Mouse (Mus musculus): ENCODE data around the gene Slc35e2. TPM values are rescaled to one million over a fixed set of nuclear protein-coding genes. Genes with fewer than 3 reads are reported as not detected.
"Not testable (repeated sequence)": the region's sequence is repeated elsewhere in the genome, so short reads cannot be mapped to it uniquely, and the experiment has no call there.

Gene Slc35e2
- total RNA-seq, 2 experiments from 2014 or later = 41.5 to 42.5 TPM

DNA sequence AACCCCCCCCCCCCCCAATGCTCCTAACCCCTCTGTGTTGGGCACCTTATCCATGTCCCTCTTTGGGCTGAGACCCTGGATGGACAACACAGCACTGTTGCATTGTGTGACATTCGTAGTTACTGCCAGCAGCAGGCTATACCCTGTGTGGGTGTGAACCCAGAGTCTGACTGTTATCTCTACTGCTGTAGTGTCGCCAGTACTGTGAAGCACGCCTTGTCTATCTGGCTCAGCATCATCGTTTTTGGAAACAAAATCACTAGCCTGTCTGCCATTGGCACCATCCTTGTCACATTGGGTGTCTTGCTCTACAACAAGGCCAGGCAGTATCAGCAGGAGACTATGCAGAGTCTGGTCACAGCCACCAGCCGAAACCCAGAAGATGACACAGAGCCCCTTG is 17.1 kb downstream of the Slc35e2 start:
- DNase-seq (ENCODE audit: extremely low spot score in 1 of 2, low spot score in 1 of 2) = no peak

GRCm38 (mm10) chr4:155624338-155625291 is 23.4 kb downstream of the Slc35e2 start, which contains the start of gene Cdk11b:
Cdk11b (plus strand) TSS chr4:155624854.
- DNase-seq (ENCODE audit: extremely low spot score in 1 of 2, low spot score in 1 of 2) = peak; percentile 93 to 95

DNA sequence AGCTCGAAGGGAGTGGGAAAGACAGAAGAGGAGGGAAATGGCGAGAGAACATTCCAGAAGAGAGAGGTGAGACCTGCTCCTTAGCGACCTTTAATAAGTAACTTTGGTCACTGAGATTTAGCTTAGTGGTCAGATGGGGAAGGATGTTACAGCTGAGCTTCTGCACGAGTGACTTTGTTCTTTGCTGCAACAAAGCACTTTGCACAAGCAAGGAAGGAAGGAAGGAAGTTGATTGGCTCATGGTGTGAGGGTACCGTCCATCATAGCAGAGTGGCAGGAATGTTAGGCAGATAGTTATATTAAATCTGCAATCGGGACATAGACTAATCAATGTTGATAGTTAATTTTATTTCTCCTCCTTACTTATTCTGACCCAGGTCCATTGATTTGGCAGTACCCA is 29.1 kb downstream of the Slc35e2 start:
- no peak for DNase-seq (ENCODE audit: extremely low spot score in 1 of 2, low spot score in 1 of 2)

DNA sequence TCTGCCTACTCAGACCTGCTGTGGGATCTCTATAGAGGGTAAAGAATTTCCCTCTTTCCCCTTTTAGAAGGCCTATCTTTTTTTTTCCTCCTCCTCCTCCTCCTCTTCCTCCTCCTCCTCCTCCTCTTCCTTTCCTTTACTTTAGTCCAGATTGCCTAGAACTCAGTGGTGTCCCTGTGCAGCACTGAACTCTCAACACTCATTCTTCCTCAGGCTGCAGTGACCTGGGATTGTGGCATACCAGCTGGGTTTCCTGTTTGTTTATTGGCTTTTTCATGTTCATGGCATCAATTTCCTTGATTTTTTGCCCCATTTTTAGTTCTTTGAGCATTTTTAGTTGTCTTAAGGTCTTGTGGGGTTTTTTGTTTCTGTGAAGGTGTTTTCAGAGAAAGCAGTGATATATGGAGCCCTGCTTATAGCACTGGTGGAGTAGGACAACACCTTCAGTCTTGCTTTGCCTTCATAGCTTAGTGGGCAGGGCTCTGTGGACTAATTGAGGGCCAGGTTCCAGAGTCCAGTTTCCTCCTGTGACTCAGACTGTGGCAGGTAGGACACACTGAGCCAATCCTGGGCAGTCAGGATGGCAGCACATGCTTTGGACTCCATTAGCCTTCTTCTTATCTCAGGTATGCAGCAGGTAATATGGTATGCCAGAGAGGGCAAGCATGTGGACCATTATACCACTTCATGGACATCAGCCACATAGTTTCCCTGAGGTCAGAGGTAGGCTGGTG is 34.7 kb downstream of the Slc35e2 start:
- no peak for DNase-seq (ENCODE audit: extremely low spot score in 1 of 2, low spot score in 1 of 2)

- no peak for DNase-seq (ENCODE audit: extremely low spot score in 1 of 2, low spot score in 1 of 2)
Measured at GRCm38 (mm10) chr4:155643531-155643930, 42.3 kb downstream of the Slc35e2 start.

- not testable (repeated sequence) for DNase-seq (ENCODE audit: extremely low spot score in 1 of 2, low spot score in 1 of 2)
Measured at GRCm38 (mm10) chr4:155645308-155645707, 44.1 kb downstream of the Slc35e2 start, which contains the start of gene Gm10563. Gm10563 (minus strand) TSS chr4:155645408.

- no peak for DNase-seq (ENCODE audit: extremely low spot score in 1 of 2, low spot score in 1 of 2)
Measured at GRCm38 (mm10) chr4:155645721-155646120, 44.5 kb downstream of the Slc35e2 start.

- DNase-seq (ENCODE audit: extremely low spot score in 1 of 2, low spot score in 1 of 2) = no peak
Measured at GRCm38 (mm10) chr4:155649355-155649754, 48.1 kb downstream of the Slc35e2 start.

- DNase-seq (ENCODE audit: extremely low spot score in 1 of 2, low spot score in 1 of 2) = no peak
Measured at GRCm38 (mm10) chr4:155651553-155652269, 50.5 kb downstream of the Slc35e2 start.

DNA sequence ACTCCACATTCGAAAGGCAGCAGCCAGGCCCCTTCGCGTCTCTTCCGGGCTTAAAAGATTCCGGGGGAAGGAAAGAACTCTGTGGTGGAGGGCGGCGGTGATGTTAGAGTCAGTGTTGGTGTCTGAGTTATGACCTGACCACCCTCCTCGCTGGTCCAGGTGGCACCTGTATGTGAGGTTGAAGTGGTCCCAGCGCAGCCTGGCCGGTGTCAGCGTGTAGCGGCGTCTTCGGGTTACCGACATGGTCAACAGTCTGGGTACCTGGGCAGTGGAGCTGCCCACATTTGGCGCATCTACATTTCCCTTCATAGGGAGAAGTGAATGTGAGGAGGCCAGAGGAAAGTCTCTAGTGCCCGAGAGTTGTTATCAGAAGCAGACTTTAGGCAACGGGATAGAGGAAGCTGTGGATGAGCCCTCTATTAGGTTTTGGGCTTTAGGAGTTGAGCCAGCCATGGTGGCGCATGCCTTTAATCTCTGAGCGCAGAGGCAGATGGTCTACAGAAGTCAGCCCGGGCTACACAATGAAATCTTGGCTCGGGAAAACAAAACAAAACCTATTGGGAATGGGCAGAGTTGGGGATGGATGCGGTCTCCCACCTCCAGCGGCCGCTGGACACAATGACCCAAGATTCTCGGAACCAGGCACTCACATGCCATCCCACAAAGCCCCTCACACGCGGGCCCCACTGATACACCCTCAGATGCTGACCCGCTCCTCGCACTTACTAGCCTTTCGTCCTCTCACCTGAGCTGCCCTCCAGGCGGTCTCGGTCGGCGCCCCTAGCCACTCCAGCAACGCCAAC is 51.3 kb downstream of the Slc35e2 start:
- no peak for DNase-seq (ENCODE audit: extremely low spot score in 1 of 2, low spot score in 1 of 2)

DNA sequence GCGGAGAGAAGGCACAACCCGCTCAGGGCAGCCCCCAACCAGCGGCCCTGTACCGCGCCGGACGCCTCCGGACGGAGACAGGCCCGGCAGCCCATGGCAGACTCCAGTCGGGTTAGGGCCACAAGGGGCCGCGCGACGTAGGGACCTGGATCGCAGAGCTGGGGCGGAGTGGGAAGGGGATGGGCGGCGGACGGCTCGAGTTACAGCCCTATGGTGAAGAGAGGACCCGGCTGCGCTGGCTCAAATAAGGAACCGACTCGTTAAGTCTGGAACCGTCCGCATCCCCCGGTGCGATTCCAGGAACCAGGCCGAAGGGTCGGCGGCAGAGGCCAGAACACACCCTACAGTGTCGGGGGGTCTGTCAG is 51.9 kb downstream of the Slc35e2 start, which contains the start of gene Mmp23:
Mmp23 (minus strand) TSS at position 299 of the 365 bp plus-strand sequence.
- no peak for DNase-seq (ENCODE audit: extremely low spot score in 1 of 2, low spot score in 1 of 2)

- no peak for DNase-seq (ENCODE audit: extremely low spot score in 1 of 2, low spot score in 1 of 2)
Measured at GRCm38 (mm10) chr4:155653451-155654182, 52.4 kb downstream of the Slc35e2 start.

GRCm38 (mm10) chr4:155654183-155654455 is 52.9 kb downstream of the Slc35e2 start:
- no peak for DNase-seq (ENCODE audit: extremely low spot score in 1 of 2, low spot score in 1 of 2)

DNA sequence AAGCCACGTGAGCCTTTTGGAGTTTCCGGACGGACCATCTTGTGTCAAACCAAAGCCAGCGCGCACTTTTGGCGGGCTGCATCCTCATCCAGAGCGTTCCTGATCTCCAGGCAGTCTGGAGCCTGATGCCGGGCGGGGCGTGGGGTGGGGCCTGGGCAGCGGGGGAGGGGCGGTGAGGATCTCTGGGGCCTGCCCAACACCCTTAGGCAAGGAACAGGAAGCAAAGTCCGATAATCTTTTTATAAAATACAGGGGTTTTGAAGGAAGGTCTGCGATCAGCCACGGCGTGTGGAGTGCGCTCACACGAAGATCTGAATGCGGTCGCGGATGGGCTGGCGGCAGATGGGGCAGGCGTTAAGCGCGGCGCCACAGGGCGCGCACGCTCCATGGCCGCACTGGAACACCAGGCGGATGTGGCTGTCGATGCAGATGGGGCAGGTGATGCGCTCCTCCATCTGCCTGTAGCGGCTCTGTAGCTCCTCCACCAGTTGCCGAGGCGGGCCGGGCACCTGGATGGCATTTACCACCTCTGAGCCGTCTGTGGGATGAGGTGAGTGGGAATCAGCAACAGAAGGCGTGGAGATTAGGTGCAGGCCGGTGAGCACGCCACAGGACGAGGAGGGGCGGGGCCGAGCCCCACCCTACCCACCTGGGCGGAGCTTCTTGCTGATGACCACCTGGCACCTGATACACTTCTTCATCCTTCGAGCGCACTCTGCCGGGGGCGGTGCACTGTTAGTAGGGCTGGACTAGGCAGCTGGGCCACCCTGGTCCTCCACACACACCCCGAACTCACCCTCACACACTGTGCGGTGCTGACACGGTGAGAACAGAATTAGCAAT is 53.5 kb downstream of the Slc35e2 start:
- DNase-seq (ENCODE audit: extremely low spot score in 1 of 2, low spot score in 1 of 2) = no peak

DNA sequence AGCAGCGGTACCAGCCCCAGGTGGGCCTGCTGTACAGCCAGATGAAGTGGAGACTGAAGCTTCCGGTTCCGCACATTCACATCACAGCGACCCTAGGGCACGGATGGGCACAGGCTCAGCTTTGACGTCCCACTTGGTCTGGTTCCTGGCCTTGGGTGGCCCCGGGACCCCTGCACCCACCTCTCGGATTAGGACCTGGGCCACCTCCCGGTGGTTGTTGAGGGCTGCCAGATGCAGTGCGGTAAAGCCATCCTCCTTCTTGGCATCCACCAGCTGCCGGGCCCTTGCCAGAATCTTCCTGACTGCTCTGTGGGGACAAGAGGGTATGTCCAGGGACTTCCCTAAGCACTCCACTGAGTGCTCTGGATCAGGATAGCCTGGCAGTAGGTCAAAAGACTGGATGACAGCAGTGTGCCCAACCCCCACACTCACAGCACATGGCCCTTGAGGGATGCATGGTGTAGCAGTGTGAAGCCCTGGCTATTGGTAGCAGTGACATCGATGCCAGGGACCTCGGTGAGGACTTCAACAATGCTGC is 55.1 kb downstream of the Slc35e2 start:
- DNase-seq (ENCODE audit: extremely low spot score in 1 of 2, low spot score in 1 of 2) = no peak

- DNase-seq (ENCODE audit: extremely low spot score in 1 of 2, low spot score in 1 of 2) = no peak
Measured at GRCm38 (mm10) chr4:155658961-155659360, 57.7 kb downstream of the Slc35e2 start.

DNA sequence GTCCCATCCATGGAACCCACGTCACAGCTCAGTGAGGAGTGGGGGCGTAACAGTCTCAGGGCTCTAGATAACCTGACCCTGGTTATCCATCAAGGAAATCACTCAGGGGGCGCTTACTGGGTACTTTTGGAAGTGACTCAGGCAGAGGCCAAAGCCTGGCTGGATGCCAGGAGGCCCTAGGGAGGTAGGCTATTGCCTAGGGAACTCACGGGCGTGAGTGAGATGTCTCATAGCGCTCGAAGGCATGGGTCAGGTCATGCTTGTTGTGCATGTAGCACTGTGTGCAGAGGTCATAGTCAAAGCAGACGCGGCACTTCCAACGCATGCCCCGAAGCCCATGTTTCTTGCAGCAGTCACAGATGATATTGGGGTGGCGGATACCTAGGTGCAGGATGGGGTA is 59.4 kb downstream of the Slc35e2 start:
- DNase-seq (ENCODE audit: extremely low spot score in 1 of 2, low spot score in 1 of 2) = no peak

- DNase-seq (ENCODE audit: extremely low spot score in 1 of 2, low spot score in 1 of 2) = no peak
Measured at GRCm38 (mm10) chr4:155666903-155667302, 65.7 kb downstream of the Slc35e2 start.
